ENCODE assay signal across 9 mouse cellular contexts in genomic region chr10:24835702-24836342, GRCm38 (mm10). TPM values are rescaled to one million over a fixed set of nuclear protein-coding genes. Genes with fewer than 3 reads are reported as not detected.
DNase-seq lines count a peak whose midpoint lies in the region; ATAC-seq lines count a peak whose summit lies in the region.
"Had no signal": no experiment of that assay in that cellular context is flagged by ENCODE, and none has a peak within 500 bp of the region (broad histone marks: within the 10 kb centered on the region; RNA-seq: fewer than 3 reads in every experiment).

No protein-coding gene starts in this region.

- ATAC-seq in heart, embryonic 12.5 days (ENCODE audit: insufficient number of reproducible peaks, low FRiP score): no peak
- ATAC-seq in neural tube, embryonic 13.5 days (ENCODE audit: low read depth): peak; percentile 86

- H3K9me3 ChIP-seq in heart, embryonic 12.5 days (replicated peaks): 0 out of 2 replicates have a peak, but pooled peaks cover 2% of the 10 kb centered on the region
- no peaks in the 10 kb centered on the region for H3K9me3 ChIP-seq in neural tube, embryonic 13.5 days

- H3K36me3 ChIP-seq in heart, embryonic 12.5 days: no peaks in the 10 kb centered on the region
- H3K36me3 ChIP-seq in neural tube, embryonic 13.5 days: no peaks in the 10 kb centered on the region

- H3K4me2 ChIP-seq in heart, embryonic 12.5 days: peak overlapping the region; percentile 47
- H3K4me2 ChIP-seq in neural tube, embryonic 13.5 days: peak overlapping the region; percentile 51

- no peaks in the 10 kb centered on the region for H3K27me3 ChIP-seq in heart, embryonic 12.5 days (replicated peaks)
- no peaks in the 10 kb centered on the region for H3K27me3 ChIP-seq in neural tube, embryonic 13.5 days
- H3K27me3 ChIP-seq: CH12.LX had no signal

- DNase-seq in kidney, adult 11 months: peak; percentile 18
- no peak for DNase-seq in kidney, postnatal 4 days
- DNase-seq in kidney, postnatal 14 days: peak; percentile 45
- DNase-seq in layer of hippocampus, postnatal 25 days (ENCODE audit: extremely low spot score in 1 of 2, low spot score in 1 of 2): no peak
- DNase-seq in left cerebral cortex, postnatal 25 days (ENCODE audit: low spot score in 2 of 2): no peak
- DNase-seq in frontal cortex, adult 2 months (ENCODE audit: extremely low spot score in 1 of 2, low spot score in 1 of 2): no peak

- peak overlapping the region; percentile 20; the same call in 1 of the 2 replicates for H3K4me3 ChIP-seq in heart, embryonic 12.5 days
- peak overlapping the region; percentile 26 for H3K4me3 ChIP-seq in neural tube, embryonic 13.5 days

- WGBS in heart, embryonic 12.5 days: 29% methylated on average over 12 of the region's 12 CpGs
- 14% methylated on average over 12 of the region's 12 CpGs for WGBS in neural tube, embryonic 13.5 days

- H3K9ac ChIP-seq in heart, embryonic 12.5 days: peak overlapping the region; percentile 56; the same call in 1 of the 2 replicates
- peak overlapping the region; percentile 56 for H3K9ac ChIP-seq in neural tube, embryonic 13.5 days

- intact Hi-C loops in left cerebral cortex, postnatal 25 days (cut with DNase I): no loop called here

- H3K27ac ChIP-seq in heart, embryonic 12.5 days (ENCODE audit: poor library complexity, severe bottlenecking): peak overlapping the region; percentile 25; the same call in 1 of the 2 replicates
- H3K27ac ChIP-seq in neural tube, embryonic 13.5 days (replicated peaks): peak overlapping the region; percentile 39

- H3K4me1 ChIP-seq in heart, embryonic 12.5 days (replicated peaks): peaks cover 16% of the 10 kb centered on the region
- H3K4me1 ChIP-seq in neural tube, embryonic 13.5 days (replicated peaks): peaks cover 22% of the 10 kb centered on the region

RNA-seq across cellular contexts. Expression of gene Enpp3, which starts 6.8 kb away (rescaled TPM):
- polyA plus RNA-seq in heart, embryonic 12.5 days (2016; fragmentation: Nextera tagmentation; extraction: Ambion mirVana): 1.7 and 2.2 TPM in 2 replicates
- polyA plus RNA-seq in neural tube, embryonic 13.5 days (2015; fragmentation: Nextera tagmentation; extraction: Ambion mirVana): 4.4 and 4.6 TPM in 2 replicates
- under 1 TPM; 0.17 to 0.23 TPM for total RNA-seq in layer of hippocampus, postnatal 25 days (2021)
- 1 to 10 TPM in 1 of 2 experiments, under 1 TPM in 1; 0.71 to 1.1 TPM for total RNA-seq in left cerebral cortex, postnatal 25 days (2021)
- polyA plus RNA-seq in frontal cortex, adult 2 months (2012; rRNA removed): 0.57 and 0.94 TPM in 2 replicates

RNA-seq across cellular contexts. Expression of gene Med23, which starts 34.0 kb away (rescaled TPM):
- polyA plus RNA-seq in heart, embryonic 12.5 days (2016; fragmentation: Nextera tagmentation; extraction: Ambion mirVana): 15.8 and 16.9 TPM in 2 replicates
- polyA plus RNA-seq in neural tube, embryonic 13.5 days (2015; fragmentation: Nextera tagmentation; extraction: Ambion mirVana): 25.0 and 27.4 TPM in 2 replicates
- total RNA-seq in layer of hippocampus, postnatal 25 days (2021): 10 to 100 TPM; 31.9 to 42.9 TPM
- 10 to 100 TPM; 34.5 to 35.7 TPM for total RNA-seq in left cerebral cortex, postnatal 25 days (2021)
- polyA plus RNA-seq in frontal cortex, adult 2 months (2012; rRNA removed): 33.5 and 38.7 TPM in 2 replicates

Comparison
In these comparisons a context has a peak if more than half of its experiments do, and no peak if none do; other contexts are left out.
1. DNase-seq: peak in kidney, adult 11 months (single experiment) and kidney, postnatal 14 days (single experiment); none in kidney, postnatal 4 days (0 of 2), layer of hippocampus, postnatal 25 days (0 of 2), left cerebral cortex, postnatal 25 days (0 of 2) and frontal cortex, adult 2 months (0 of 2).